Mouse (Mus musculus) erythroblast, embryonic 14.5 days (primary cell): ENCODE data around the gene Adprm.

ENCODE experiments used
- GATA1 ChIP-seq: IDR thresholded peaks from 2 replicates; pipeline ENCODE4 v1.6.1; 2012; ENCODE audit warnings: low read length, inconsistent platforms, mixed read lengths
- TAL1 ChIP-seq: IDR thresholded peaks from 3 replicates; pipeline ENCODE4 v1.6.1; 2012; ENCODE audit warnings: low read length, inconsistent platforms, mixed read lengths

DNA sequence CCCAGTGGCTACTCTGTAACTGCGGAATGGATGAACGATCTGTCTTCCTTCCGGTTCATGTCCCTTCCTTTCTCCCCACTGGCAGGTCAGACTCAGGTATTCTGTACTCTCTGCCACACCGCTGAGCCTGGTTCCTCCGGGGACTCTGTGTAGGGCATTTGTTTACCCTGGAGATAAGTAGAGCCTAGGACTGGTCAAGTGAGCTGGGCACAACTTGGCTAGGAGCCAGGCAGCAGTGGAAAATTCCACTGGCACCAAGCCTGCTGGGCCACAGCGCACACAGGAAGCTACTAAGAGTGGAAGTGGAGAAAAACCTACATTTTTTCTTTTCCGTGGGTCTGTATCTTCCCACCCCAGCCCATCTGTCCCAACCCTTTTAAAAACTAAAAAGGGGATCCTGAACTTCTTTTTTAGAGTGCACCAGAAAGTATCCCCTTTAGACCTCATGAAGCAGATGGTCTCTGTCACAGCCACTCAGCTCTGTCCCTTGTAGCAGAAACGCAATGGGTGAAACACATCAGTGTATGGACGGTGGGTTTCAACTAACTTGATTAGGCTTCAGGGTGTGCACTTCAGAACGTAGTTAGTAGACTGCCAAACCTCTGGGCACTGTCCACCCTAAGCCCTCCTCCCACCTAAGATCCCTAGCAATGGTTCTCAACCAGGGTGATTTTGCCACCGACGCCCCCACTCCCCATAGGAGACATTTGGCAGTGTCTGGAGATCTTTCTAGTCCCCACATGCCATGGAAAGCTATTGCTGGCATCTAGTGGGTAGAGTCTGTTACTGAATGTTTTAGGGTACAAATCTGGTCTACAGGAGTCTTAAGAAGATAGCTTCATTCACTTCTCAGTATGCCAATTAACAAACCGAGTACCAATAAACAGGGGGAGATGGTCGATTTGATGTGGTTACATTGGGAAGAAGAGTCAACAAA, 53.7 kb downstream of the Adprm start:
- TF ChIP-seq GATA1, result no peak
- TF ChIP-seq TAL1, result no peak
